Mouse (Mus musculus) MEL (cell line): ENCODE data around the gene Tubgcp4.

Experiments
- CTCF ChIP-seq, 3 experiments: IDR thresholded peaks in 2 of 3; conservative IDR thresholded peaks in 1 of 3; 2 replicates each; pipeline ENCODE4 v1.5.1; 2011 to 2012; ENCODE audit warnings: low read length in 3 of 3, low read depth in 2 of 3, mild to moderate bottlenecking in 2 of 3, improper control_type of control experiment in 1 of 3, inconsistent platforms in 1 of 3, mixed read lengths in 1 of 3, moderate library complexity in 1 of 3; ENCODE audit not compliant: control insufficient read depth in 1 of 3, insufficient read depth in 1 of 3, poor library complexity in 1 of 3, severe bottlenecking in 1 of 3
- ELF1 ChIP-seq: IDR thresholded peaks from 2 replicates; pipeline ENCODE4 v1.6.1; 2014; ENCODE audit warnings: low read depth, mild to moderate bottlenecking, inconsistent platforms, low read length, improper control_type of control experiment, moderate library complexity
- POLR2A ChIP-seq, 2 experiments: IDR thresholded peaks; 2 replicates each; pipeline ENCODE4 v1.6.1; 2011 to 2012; ENCODE audit warnings: low read length in 2 of 2, mild to moderate bottlenecking in 2 of 2, control low read depth in 1 of 2, improper control_type of control experiment in 1 of 2, low read depth in 1 of 2, moderate library complexity in 1 of 2; ENCODE audit not compliant: control insufficient read depth in 1 of 2, insufficient read depth in 1 of 2, poor library complexity in 1 of 2

DNA sequence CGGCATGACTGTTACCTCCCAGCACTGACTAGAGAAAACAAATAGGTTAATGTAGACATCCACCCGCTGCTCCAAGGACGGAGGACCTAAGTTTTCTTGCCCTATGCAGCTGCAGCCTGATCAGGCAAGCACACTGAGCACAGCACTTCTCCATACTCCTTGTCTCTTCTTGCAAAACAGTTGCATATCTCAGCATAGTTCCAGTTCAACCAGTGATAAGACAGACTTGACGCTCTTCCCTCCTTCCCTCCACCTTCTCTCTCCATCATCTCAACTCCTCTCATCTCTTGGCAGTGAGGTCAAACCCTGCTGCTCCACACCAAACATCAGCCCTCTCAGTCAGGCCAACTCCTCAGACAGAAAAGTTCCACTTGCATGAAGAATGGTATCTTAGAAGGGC lies 57.7 kb downstream of the Tubgcp4 start:
- TF ChIP-seq CTCF (IDR thresholded peaks at IDR 0.05 in 2 of 3, conservative IDR thresholded peaks at IDR 0.05 in 1 of 3; ENCODE audit: control insufficient read depth in 1 of 3, insufficient read depth in 1 of 3, low read depth in 2 of 3, low read length in 3 of 3, poor library complexity in 1 of 3, severe bottlenecking in 1 of 3) (no peak), ELF1 (no peak), POLR2A (IDR thresholded peaks at IDR 0.05; ENCODE audit: control insufficient read depth in 1 of 2, insufficient read depth in 1 of 2, low read depth in 1 of 2, low read length in 2 of 2, poor library complexity in 1 of 2) (no peak)
